Mouse (Mus musculus): ENCODE data around the gene Isg20.

Gene Isg20

DNA sequence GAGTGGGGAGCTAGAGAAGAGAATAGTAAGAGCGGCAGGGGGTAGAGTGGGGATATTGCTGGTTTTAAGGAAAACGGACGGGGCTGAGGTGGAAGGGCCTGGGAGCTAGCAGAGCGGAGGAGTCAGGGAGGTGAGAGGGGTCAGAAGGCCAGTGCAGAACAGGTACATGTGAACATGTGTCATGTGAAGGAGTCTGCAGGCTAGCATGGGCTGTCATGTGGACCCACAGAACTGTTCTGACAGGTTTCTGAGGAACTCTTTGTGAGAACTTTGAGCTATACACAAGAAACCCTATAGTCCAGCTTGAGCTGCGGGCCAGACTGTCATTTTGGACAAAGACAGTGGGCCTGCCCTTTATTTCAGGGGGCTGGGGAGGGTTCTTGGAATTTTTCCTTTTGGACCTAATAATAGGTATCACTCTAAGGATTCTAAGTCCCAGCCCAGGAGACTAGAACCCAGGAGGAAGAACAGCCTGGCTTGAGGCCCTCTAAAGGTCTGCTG lies at the start of gene Isg20:
TSS of gene Isg20 (plus strand) at position 451 of the 501 bp plus-strand sequence.
- no peak for DNase-seq

DNA sequence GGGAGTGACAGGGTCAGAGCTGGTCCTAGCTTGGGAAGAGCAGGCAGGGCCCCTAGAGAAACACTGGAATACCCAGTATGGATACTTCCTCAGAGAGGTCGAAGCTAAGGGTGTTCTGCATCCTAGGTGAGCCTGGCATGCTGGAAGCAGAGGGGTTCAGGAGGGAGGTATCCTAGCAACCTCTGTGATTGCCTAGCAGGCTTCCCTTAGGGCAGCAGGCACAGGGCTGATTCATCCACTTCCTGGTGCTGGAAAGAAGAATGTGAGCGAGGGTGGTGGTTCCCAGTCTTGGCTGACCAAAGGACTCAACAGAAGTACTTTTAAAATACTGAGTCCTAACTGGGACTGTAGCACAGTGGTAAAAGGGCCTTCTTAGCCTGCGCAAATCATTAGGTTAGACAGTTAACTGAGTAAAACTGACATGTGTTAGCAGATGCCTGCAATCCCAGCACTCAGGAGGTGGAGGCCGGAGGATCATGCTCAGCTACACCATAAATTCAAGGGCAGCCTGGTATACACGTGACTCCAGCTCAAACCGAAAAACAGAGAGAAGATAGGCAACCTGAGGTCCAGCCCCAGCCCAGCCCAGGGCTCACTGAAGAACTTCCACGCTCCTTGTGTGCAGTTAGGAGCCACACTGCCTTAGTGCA lies 49.3 kb upstream of the Isg20 start:
- no peak for DNase-seq

DNA sequence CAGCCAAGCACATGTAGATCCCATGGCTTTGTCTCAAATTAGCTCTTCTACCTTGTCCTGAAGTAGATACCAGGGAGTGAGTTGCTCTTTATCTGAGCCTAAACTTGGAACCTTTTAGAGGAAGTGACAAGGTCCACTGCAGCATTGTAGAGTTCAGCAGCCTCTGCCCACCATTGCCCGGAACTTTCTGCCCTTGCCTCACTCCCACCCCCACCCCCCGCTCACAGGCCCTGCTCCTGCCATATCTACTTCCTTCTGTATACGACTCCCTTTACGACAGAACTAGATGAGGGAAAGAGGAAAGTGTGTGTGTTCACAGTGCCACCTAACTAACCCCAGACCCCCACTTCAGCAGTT lies 48.8 kb upstream of the Isg20 start:
- no peak for DNase-seq

DNA sequence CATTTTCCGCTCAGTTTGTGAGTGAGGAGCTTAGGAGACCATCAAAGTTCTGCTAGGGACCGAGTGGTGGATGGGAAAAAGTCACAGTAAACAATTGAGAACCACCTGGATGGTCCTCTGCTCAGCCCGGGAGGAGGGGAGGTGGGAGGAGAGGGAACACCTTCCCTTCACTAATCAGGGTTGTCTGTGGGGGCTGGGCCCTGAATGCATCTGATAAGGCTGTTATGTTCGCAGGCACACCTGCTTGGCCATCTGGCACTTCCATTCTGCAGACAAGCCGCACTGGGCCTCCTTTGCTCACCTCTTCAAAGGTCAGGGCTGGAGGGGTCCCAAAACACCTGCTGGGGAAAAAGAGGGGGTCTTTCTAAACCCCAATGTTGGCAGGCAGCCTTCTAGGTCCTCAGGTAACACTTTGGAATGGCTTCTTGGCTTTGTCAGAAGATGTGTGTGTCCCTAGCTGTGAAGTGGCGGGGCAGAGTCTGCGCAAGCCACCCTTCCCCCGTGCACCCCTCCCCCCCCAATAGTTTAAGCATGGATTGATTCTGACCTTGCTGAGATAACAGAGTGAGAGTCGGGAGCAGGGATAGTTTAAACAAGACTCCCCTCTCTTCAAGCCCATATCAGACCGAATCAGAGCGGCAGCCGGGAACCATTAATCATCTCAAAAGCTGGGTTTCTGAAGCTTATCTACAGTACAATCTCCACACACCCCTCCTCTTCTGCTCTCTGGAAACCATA lies 47.8 kb upstream of the Isg20 start:
- DNase-seq, result no peak

DNA sequence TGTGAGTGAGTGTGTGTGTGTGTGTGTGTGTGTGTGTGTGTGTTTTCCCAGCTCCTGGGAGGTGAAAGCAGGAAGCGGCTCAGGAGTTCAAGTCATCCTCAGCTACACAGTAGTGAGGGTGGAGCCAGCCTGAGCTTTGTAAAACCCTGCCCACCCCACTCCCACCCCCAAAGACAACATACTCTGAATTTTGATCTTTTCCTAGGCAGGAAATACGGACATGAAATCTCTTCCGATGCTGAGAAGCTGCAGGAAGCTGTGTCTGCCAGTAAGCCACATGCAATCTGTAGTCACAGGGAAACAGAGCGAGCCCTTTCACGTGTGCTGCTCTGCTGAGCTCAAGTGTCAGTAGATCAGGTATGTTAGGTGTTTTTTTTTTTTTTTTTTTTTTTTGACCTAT lies 44.5 kb upstream of the Isg20 start:
- no peak for DNase-seq

DNA sequence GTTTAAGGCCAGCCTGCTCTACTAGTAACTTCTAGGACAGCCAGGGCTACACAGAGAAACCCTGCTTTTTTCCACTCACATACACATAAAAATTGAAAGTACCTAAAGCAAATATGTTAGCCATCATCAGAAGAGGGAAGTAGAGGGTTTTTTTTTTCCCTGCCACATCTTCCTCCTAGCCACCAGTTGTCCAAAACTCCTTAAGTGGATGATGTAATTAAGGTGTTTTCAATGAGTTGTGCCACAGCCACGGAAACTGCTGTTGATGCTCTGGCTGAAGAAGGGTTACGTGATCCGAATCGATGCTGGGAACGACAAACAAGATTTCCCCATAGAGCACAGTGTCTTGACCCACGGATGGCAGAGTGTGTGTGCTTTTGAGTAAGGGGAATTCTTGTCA lies 40.9 kb upstream of the Isg20 start:
- DNase-seq, result no peak

DNA sequence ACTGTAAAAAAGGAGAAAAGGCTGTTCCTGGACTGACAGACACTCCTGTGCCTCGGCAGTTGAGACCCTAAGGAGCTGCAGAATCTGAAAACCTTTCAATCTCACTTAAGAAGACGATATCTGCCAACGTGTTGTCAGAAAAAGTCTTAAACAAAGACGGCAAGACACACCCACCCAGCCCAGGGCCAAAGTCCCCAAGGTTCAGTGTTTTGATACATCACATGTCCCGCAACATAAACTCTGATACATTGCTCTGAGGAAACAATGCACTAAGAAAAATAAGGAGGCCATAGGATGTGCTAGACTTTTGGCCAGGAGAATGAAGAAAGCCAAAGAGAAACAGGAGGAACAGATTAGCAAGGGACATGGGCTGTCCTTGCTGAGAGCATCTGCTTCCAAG lies 40.4 kb upstream of the Isg20 start:
- DNase-seq, result no peak

DNA sequence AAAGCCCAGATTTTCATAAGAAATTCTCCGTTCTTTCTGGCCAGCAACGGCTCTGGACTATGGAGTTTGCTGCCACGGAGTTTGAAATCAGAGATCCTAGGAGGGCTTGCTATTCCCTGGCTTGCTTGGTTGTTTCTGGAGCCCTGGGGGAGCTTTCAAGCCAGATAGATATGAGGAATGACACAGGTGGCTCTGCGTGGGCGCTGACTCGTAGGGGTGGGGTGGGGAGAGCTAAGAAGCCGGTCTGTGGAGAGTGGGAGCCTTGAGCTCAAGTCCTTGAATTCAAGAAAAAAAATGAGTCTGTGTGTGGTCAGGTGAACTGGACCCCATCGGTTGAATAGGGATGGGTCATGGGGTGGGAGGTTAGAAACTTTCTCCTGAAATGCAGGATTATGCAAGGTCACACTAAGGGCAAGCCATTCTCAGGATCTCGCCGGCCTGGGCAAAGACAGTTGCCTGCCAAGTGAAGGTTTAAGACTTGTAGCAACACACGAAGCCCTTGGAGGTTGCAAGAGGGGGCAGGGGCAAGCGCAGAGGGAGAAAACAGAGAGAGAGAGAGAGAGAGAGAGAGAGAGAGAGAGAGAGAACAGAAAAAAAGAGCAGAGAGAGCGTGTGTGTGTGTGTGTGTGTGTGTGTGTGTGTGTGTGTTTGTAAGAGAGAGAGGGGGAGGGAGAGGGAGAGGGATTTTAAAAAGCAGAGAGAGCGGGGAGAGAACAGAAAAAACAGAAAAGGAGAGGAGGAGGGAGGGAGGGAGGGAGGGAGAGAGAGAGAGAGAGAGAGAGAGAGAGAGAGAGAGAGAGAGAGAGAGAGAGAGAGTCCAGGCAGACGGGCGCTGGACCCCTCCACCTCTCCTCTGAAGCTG lies 31.4 kb upstream of the Isg20 start:
- DNase-seq, result no peak

DNA sequence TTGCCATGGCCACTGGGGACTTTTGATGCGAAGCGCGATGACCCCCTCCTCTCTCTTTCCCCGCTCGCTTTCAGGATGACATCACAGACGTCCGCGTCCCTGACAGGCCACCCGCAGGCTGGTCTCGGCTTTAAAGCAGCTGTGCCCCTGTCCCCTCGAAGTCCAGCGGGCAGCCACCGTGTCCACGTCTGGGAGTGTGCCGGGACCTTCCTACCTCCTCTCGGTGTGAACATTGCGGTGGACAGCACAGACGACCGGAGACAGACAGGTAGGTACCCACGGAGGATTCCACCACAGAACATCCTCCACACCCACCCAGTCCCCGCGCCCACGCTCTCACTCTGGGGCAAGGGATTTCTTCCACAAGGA lies 30.8 kb upstream of the Isg20 start:
- no peak for DNase-seq

DNA sequence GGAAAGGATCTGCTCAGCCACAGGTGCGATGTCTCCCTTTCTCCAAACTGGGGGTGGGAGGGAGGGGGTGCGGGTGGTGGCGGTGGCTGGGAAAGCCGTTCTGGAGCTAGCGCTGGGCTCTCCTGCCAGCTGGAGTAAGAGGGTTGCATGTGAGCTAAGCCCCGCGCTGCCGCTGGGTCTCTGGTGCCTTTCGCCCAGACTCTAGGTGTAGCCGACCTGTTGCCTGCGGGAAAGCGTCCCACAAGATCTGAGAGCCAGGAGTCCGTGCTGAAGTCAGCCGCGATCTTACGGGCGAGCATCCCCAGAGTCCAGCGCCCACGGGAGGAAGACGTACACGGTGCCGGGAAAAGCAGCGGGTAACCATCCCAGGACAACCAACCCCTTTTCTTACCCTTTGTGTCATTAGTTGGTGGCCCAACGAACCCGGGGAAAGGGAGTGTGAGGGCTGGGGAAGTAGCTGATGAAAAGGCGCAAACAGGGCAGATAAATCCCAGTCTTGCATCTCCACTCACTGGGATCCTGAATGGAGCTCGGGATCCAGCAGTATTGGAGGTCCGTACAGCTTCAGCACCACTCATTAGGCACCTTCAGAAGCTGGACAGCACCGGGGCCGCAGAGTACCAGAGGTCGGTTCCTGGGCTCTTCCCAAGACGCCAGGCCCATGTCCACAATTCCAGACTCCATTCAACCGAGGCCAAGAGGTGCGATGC lies 30.1 kb upstream of the Isg20 start:
- no peak for DNase-seq

DNA sequence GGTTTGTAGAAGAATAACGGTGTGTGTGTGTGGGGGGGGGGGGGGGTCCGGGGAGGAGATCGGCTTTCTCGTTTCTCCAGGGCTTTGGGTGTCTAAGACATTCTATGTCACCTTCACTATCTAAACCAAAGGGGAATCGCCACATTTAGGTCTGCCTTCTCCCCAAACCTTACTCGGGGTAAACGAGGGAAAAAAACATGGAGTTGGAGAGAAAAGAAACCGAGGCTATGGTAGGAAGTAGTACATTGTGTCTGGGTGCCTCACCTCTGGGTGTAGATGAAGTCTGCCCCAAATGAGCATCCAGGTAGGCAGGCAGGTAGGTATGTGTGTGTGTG lies 29.5 kb upstream of the Isg20 start:
- DNase-seq, result no peak

DNA sequence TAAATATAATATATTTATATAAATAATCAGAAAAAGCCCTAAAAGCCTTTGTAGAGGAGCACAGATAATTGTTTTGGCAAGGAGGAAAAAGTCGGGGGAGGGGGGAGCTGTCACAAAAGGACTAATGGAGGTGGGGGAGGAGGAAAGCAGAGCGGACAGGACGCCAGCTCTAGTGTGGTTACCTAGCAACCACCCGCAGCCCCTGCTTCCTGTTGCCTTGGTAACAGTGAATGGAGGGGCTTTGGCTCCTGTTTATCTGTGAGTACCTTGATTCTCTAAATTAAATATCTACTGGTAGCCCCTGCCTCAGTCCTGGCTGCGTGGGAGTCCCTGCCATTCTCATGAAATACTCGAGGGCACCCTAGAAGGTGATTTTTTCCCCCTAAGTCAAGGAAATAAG lies 29.1 kb upstream of the Isg20 start:
- no peak for DNase-seq

DNA sequence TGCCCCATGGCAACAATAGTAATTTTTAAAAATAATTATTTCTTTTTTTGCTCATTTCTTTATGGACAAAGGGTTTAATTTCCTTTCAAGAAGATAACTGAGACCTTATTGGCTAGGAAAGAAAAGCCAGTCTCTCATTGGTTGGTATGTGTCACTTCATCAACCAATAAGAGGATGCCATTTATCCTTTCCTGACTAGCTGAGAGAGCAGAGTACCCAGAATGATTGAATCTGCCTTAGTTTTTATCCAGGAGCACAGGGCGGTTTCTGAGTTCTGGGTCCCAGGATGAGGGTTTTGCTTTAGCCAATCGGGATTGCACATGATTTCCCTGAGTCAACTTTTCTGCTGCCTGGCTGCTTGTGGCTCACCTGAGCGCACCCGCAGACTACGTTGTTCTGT lies 27.8 kb upstream of the Isg20 start:
- no peak for DNase-seq

DNA sequence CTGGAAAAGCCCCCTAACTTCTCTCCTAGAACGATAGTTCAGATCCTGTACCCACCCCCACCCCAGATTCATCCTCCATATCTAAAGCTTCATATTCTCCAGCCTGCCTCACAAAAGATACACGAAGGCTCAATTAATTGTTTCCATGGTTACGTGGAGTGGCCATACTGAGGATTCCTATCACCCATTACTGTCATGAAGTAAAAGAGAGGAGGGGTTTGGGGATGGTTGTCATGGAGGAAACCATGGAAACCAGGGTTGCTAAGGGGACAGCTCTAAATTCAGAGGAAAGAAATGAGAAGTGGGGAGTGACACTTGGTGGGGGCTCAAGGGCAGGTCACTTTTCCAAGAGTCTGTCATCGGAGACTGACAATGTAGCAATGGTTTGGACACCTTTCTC lies 26.7 kb upstream of the Isg20 start:
- no peak for DNase-seq

DNA sequence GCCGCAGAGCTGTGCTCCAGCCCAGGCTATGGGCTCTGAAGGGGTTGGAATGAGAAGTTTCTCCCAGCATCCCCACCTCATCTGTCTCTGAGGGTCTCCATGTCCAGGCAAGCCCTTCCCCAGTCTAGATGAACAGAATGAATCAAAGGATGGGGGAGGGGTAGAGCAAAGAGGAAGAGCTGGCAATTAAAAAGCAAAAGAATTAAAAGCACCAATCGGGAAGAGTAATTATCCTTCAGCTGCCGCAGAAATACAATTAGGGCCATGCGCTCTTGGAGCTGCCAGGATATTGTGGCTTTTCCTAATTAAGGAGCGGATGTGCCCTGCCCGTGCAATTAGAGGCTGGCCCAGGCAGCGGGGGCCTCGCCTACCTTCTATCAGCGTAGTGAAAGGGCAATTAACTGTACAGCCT lies 25.8 kb upstream of the Isg20 start:
- no peak for DNase-seq

DNA sequence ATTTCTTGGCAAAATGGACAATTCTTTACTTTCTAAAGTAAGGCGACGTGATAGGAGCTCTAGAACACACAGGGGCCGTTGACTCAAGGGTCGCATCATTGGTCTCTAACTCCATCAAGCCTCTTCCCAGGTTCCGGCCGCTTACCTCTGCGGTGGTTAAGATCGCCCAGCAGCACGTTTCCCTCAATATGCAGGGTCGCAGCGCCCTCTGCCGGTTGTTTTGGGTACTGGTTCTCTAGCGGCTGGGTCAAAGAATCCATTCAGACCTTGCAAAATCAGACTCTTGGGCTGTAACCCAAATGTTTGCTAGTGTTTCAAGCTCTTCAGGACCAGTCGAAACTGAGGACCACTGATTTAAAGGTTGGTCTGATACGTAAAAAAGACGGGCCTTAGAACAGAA lies 22.6 kb upstream of the Isg20 start:
- DNase-seq, result peak; percentile 60 to 88

DNA sequence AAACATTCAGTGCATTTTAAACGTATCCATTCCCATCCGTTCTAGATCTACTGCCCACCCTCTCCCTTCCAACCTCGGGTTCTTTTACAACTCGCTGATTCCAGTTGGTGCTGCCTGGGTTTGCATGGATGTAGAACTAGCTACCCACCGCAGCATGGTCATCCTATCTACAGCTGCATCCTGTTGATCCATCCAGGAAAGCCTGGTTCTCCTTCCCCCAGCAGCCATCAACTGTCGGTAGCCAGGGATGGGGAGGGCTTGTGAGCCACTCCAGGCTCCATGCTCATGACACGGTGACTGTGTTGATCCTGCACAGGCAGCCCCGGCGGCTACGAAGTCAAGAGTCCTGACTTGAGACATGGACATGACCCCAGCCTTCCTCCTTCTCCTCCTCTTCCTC lies 19.3 kb upstream of the Isg20 start:
- no peak for DNase-seq

DNA sequence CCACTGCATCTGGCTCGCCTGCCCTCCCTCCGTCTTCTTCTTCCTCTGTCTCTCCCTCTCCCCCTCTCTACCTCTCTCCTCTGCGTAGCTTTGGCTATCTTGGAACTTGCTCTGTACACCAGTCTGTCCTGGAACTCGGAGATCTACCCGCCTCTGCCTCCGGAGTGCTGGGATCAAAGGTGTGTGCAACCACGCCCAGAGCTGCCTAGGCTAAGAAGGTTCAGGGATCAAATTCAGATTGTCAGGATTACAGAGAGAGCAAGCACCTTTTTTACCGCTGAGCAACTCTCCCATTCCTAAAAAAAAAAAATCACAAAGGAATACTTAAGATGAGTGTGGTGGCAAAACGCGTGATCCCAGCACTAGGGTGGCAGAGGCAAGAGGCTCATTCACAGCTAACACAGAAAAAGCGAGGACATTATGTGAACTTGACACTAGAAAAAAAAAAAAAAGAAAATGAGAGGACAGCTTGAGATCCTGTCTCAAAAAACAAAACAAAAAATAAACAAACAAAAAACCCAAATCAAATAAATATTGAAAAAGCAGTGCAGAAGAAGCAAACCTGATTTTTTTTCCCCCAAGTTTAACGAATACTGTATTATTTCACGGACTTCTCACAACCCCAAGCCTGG lies 18.1 kb upstream of the Isg20 start:
- DNase-seq, result no peak

DNA sequence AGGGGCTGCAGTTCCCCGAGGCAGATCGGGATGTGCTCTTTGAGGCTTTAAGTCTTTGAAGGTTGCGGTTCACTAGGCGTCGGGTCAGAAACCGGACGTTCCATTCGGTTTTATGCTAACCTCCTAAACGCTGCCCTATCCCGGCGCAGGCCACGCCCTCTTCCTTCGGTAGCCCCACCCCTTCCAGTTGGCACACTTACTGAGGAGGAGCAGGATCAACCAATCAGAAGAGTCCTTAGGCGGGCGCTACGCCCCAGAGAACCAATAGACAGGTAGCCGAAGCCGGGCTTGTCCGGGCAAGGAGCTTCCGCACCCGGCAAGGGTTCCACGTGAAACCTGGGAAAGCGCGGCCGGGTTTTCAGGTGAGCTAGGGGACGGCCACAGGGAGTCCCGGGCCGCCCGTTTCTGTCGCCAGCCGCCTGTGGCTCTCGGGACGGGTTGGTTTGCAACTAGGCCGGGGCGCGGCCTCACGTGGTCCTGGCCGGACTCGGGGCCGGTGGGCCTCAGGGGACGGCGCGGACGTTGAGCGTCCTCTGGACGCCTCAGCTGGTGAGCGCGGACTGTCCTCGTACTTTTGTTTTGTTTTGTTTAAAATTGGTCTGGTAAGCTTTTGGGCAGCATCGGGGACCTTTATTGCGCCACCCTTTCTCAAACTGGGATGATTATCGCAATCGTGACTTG lies 17.4 kb upstream of the Isg20 start, which contains the start of gene Aen:
TSS of gene Aen (plus strand) at position 202 of the 681 bp plus-strand sequence.
- DNase-seq, result peak; percentile 98 to 99

DNA sequence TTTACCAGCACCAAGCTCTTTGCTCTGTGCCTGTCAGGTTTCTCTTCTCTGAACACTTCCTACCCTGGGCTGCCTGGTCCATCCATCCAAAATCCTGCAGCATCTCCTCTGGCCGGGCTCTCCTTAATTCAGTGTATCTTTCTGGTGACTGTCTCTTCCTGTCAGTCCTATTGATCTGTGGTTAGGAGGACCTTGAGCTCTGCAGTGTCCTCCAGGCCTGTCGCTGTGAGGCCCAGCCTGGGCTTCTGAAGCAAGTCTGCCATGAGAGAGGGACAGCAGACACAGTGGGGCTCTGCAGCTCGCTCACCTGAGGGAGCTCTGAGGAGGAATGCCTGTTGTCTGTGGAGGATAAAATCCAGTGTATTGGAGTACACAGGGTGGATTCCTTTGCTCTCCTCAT lies 15.7 kb upstream of the Isg20 start:
- no peak for DNase-seq

DNA sequence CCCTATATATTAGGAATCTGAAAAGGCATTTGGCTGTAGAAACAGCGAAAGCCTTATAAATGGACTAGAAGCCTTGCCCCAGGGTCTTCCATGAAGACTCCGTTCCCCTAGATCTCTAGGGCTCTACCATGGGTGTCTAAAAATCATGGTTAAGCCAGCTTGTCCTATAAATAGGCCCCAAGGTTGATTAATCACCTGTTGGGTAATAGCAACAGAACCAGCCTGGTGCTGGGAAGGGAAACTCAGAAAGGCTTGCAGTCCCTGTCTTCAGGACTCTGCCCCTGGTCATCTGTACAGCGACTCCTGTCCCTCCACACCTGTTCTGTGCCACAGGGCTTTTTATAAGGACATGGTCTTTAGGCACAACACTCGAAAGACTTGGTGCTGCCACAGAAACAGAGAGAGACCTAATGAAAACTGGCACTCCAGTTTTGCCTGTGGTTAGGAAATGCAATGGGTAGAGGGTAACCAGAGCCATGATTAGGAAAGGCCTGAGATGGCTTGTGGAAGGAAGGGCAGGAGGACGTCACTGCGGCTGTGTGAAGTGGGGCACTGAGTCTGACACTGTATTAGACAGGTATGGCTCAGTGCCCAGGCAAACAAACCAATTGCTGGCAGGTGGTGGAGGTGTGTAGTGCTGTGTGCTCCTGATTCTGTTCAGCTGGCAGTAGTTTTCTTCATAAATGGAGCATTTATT lies 9.9 kb upstream of the Isg20 start:
- DNase-seq, result no peak
